Mouse (Mus musculus) liver, postnatal 0 days (tissue): Measurements from ENCODE around the gene Cyb5rl.

Experiments
- CTCF ChIP-seq: sonication (generic); IDR thresholded peaks from 2 replicates; pipeline ENCODE4 v1.5.1; 2016; ENCODE audit warnings: antibody characterized with exemption, low read depth
- EP300 ChIP-seq: IDR thresholded peaks from 2 replicates; pipeline ENCODE4 v1.6.1; 2016; ENCODE audit warnings: antibody characterized with exemption, low read depth, mild to moderate bottlenecking

DNA sequence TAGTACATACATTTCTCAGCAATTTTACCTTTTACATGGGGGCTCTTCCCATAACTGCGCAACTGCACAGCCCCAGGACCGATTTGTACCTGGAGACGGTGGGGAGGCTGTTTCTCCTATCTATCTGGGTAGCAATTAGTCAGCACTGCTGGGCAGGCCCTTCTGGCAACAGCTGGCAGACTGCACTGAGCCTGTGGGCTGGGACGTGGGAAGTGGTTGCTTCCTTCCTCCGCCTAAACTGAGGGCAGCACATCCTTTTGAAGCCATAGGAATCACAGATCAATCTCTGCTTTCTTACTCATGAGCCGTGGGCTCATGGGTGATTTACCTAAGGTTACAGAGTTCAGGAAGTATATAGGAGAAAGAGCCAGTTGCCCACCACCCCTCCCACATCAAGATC is 8.0 kb upstream of the Cyb5rl start:
- TF ChIP-seq CTCF: no peak
- TF ChIP-seq EP300: no peak
